Mouse (Mus musculus) myocyte (in vitro differentiated cells): Measurements from ENCODE around the gene Exosc5.

Experiments used
- E2F4 ChIP-seq: IDR thresholded peaks from one replicate; pipeline ENCODE4 v1.6.1; 2011; ENCODE audit warnings: mild to moderate bottlenecking, control low read depth, moderate library complexity; ENCODE audit not compliant: insufficient read depth
- MAX ChIP-seq: IDR thresholded peaks from one replicate; pipeline ENCODE4 v1.6.1; 2011; ENCODE audit warnings: low read depth, mild to moderate bottlenecking, control low read depth
- MYOD1 ChIP-seq, 3 experiments: IDR thresholded peaks; one replicate each; pipeline ENCODE4 v1.6.1; 2011; ENCODE audit warnings: control low read depth in 2 of 3, low read depth in 2 of 3, mild to moderate bottlenecking in 2 of 3, moderate library complexity in 1 of 3; ENCODE audit not compliant: insufficient read length in 2 of 3, control insufficient read depth in 1 of 3
- MYOG ChIP-seq, 3 experiments: IDR thresholded peaks; one replicate each; pipeline ENCODE4 v1.6.1; 2011; ENCODE audit warnings: control low read depth in 2 of 3, low read depth in 2 of 3, mild to moderate bottlenecking in 2 of 3; ENCODE audit not compliant: insufficient read length in 2 of 3, control insufficient read depth in 1 of 3, insufficient read depth in 1 of 3
- POLR2A ChIP-seq: IDR thresholded peaks from one replicate; pipeline ENCODE4 v1.6.1; 2011; ENCODE audit warnings: low read depth, mild to moderate bottlenecking, control low read depth, moderate library complexity; ENCODE audit not compliant: insufficient read length
- SRF ChIP-seq: IDR thresholded peaks from one replicate; pipeline ENCODE4 v1.6.1; 2011; ENCODE audit warnings: low read depth; ENCODE audit not compliant: control insufficient read depth, insufficient read length
- TCF12 ChIP-seq: IDR thresholded peaks from one replicate; pipeline ENCODE4 v1.6.1; 2011; ENCODE audit warnings: mild to moderate bottlenecking, control low read depth; ENCODE audit not compliant: poor library complexity, insufficient read depth, severe bottlenecking
- USF1 ChIP-seq: IDR thresholded peaks from one replicate; pipeline ENCODE4 v1.6.1; 2011; ENCODE audit warnings: low read depth, mild to moderate bottlenecking, control low read depth, moderate library complexity

DNA sequence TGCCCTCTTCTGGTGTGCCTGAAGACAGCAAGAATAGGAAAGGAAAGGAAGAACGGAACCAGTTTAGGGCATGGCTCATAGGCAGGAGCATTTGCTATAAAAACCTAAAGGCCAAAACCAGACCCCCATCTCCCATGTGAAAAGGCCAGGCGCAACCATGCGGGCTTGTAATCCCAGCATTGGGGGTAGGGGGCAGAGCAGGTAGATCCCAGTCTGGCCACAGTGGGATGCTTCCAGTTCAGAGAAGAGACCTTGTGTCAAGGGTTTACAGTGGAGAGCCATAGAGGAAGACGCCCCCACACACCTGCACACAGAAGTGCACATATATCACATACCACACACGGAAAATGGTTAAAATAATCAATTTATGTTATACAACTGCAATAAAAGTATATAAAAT, 44.9 kb upstream of the Exosc5 start:
- TF ChIP-seq MAX (no peak), POLR2A (no peak), MYOG (IDR thresholded peaks at IDR 0.05; ENCODE audit: control insufficient read depth in 1 of 3, insufficient read depth in 1 of 3, insufficient read length in 2 of 3, low read depth in 2 of 3) (no peak), MYOD1 (IDR thresholded peaks at IDR 0.05; ENCODE audit: control insufficient read depth in 1 of 3, insufficient read length in 2 of 3, low read depth in 2 of 3) (no peak), USF1 (no peak), TCF12 (no peak), E2F4 (no peak), SRF (no peak)
